Mouse (Mus musculus) MEL (cell line): ENCODE results near the gene Top2a.

Experiments used
- POLR2A ChIP-seq, 2 experiments: IDR thresholded peaks; 2 replicates each; pipeline ENCODE4 v1.6.1; 2011 to 2012; ENCODE audit warnings: low read length in 2 of 2, mild to moderate bottlenecking in 2 of 2, control low read depth in 1 of 2, improper control_type of control experiment in 1 of 2, low read depth in 1 of 2, moderate library complexity in 1 of 2; ENCODE audit not compliant: control insufficient read depth in 1 of 2, insufficient read depth in 1 of 2, poor library complexity in 1 of 2
- TBP ChIP-seq: IDR thresholded peaks from 2 replicates; pipeline ENCODE4 v1.8.0; 2011; ENCODE audit warnings: low read depth, low read length, improper control_type of control experiment
- USF1 ChIP-seq: IDR thresholded peaks from 2 replicates; pipeline ENCODE4 v1.6.1; 2014; ENCODE audit warnings: low read depth, mild to moderate bottlenecking, inconsistent platforms, low read length, improper control_type of control experiment, moderate library complexity

GRCm38 (mm10) chr11:99042834-99043431, 18.9 kb upstream of the Top2a start:
- peak; percentile 70; the same call in 1 of the 2 replicates for TF ChIP-seq TBP
- no peak for TF ChIP-seq USF1
- 0 out of 4 replicates have a peak, but pooled peaks of 1 of the 2 experiments have one; percentile 30 for TF ChIP-seq POLR2A (IDR thresholded peaks at IDR 0.05; ENCODE audit: control insufficient read depth in 1 of 2, insufficient read depth in 1 of 2, low read depth in 1 of 2, low read length in 2 of 2, poor library complexity in 1 of 2)
